Mouse (Mus musculus): ENCODE measurements around the gene Ptprc. TPM values are rescaled to one million over a fixed set of nuclear protein-coding genes. Genes with fewer than 3 reads are reported as not detected.

The Ptprc gene
- polyA plus RNA-seq (2012; rRNA removed): 11.2 and 12.7 TPM in 2 replicates

GRCm38 (mm10) chr1:138175494-138175893 is at the start of gene Ptprc:
Gene Ptprc (minus strand): TSS chr1:138175708.

Other genes starting within 250 kb of the Ptprc start
- gene Atp6v1g3, start 98.0 kb upstream of the Ptprc start, polyA plus RNA-seq (2012; rRNA removed): not detected in 2 replicates